Mouse (Mus musculus) midbrain, embryonic 12.5 days (tissue): ENCODE data around the gene Gdnf. TPM values are rescaled to one million over a fixed set of nuclear protein-coding genes. Genes with fewer than 3 reads are reported as not detected.
A peak's percentile ranks its signal among the peaks of the same experiment; 100 is the strongest.

ENCODE experiments used
- ATAC-seq: fragments of 200-750 bp; cut with Nextera tagmentation; 2 replicates; pipeline ENCODE4 v1.8.0; 2017; ENCODE audit warnings: low read depth, moderate TSS enrichment, moderate library complexity; ENCODE audit not compliant: low FRiP score
- H3K27ac ChIP-seq: fragments of 300-500 bp; sonication (generic); replicated peaks from 2 replicates; pipeline ENCODE4 v1.5.1; 2016; ENCODE audit warnings: mild to moderate bottlenecking
- H3K27me3 ChIP-seq: fragments of 300-500 bp; sonication (generic); 2 replicates; pipeline ENCODE4 v1.6.1; 2016; ENCODE audit warnings: mild to moderate bottlenecking
- H3K36me3 ChIP-seq: fragments of 300-500 bp; sonication (generic); 2 replicates; pipeline ENCODE4 v1.6.1; 2016
- H3K4me1 ChIP-seq: fragments of 300-500 bp; sonication (generic); 2 replicates; pipeline ENCODE4 v1.6.1; 2016
- H3K4me2 ChIP-seq: fragments of 300-500 bp; sonication (generic); replicated peaks from 2 replicates; pipeline ENCODE4 v1.6.1; 2016; ENCODE audit warnings: mild to moderate bottlenecking, moderate library complexity
- H3K4me3 ChIP-seq: fragments of 300-500 bp; sonication (generic); 2 replicates; pipeline ENCODE4 v1.5.1; 2016; ENCODE audit warnings: mild to moderate bottlenecking
- H3K9ac ChIP-seq: fragments of 300-500 bp; sonication (generic); replicated peaks from 2 replicates; pipeline ENCODE4 v1.6.1; 2016; ENCODE audit warnings: mild to moderate bottlenecking, moderate library complexity
- H3K9me3 ChIP-seq: fragments of 300-500 bp; sonication (generic); 2 replicates; pipeline ENCODE4 v1.6.1; 2016; ENCODE audit warnings: mild to moderate bottlenecking
- WGBS: fragments of 180-500 bp; shearing (Covaris S2); methylation state at CpG from one replicate; pipeline ENCODE4 v1.1.7; 2016; 5-methylcytosine and 5-hydroxymethylcytosine counted together
- polyA plus RNA-seq: library from polyadenylated mRNA; unstranded; fragments of >200 nt; fragmentation: Nextera tagmentation; extraction: Ambion mirVana; gene quantifications from 2 replicates; pipeline ENCODE4 v1.2.1, GENCODE M21; 2016

Gene Gdnf
- polyA plus RNA-seq, 1 experiment from 2014 or later: 0.22 TPM

DNA sequence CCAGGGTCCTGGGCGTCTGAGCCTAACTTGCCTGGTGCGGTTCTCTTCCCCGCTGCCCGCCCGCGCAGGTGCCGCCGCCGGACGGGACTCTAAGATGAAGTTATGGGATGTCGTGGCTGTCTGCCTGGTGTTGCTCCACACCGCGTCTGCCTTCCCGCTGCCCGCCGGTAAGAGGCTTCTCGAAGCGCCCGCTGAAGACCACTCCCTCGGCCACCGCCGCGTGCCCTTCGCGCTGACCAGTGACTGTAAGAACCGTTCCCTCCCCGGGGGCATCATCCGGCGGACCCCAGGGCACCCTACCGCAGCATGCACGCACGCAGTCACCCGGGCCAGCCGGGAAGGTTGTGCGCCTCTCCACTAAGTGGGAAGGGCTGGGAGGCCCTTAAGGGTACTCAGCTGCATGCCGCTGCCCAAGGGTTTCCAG is 4.9 kb downstream of the Gdnf start:
- no peaks in the 10 kb centered on the region for H3K9me3 ChIP-seq
- ATAC-seq: no peak
- WGBS: under 1% methylated on average over 36 of the region's 36 CpGs
- peak overlapping the region; percentile 39 for H3K4me3 ChIP-seq
- no peaks in the 10 kb centered on the region for H3K36me3 ChIP-seq
- peaks cover 31% of the 10 kb centered on the region for H3K4me1 ChIP-seq
- peak overlapping the region; percentile 52 for H3K4me2 ChIP-seq
- H3K27ac ChIP-seq: no peak overlapping the region
- H3K9ac ChIP-seq: peak overlapping the region; percentile 28
- peaks cover 93% of the 10 kb centered on the region for H3K27me3 ChIP-seq

DNA sequence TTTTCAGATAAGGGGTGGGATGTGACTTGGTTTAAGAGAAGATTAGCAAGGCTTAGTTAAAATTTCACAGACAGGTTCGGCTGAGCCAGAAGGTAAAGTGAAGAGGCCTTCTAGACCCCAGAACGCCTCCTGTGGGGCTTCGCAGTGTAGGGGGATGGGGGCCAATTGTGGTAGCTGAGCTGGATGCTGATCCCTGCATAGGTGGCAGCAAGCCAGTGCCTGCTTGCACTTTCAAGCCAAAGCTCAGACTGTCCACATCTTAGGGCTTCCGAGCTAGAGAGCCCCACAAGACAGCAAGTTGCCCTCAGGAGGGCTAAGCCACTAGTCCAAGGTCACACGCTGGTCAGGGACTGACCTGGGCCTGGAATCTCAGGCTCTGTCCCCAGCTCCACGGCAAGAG is 13.2 kb downstream of the Gdnf start:
- no peak for ATAC-seq
- no peak overlapping the region for H3K4me3 ChIP-seq
- H3K4me1 ChIP-seq: no peaks in the 10 kb centered on the region
- H3K36me3 ChIP-seq: no peaks in the 10 kb centered on the region
- no peaks in the 10 kb centered on the region for H3K9me3 ChIP-seq
- 64% methylated on average over 6 of the region's 6 CpGs for WGBS
- no peak overlapping the region for H3K4me2 ChIP-seq
- no peak overlapping the region for H3K9ac ChIP-seq
- peaks cover 14% of the 10 kb centered on the region; the same call in 1 of the 2 replicates for H3K27me3 ChIP-seq
- H3K27ac ChIP-seq: no peak overlapping the region

DNA sequence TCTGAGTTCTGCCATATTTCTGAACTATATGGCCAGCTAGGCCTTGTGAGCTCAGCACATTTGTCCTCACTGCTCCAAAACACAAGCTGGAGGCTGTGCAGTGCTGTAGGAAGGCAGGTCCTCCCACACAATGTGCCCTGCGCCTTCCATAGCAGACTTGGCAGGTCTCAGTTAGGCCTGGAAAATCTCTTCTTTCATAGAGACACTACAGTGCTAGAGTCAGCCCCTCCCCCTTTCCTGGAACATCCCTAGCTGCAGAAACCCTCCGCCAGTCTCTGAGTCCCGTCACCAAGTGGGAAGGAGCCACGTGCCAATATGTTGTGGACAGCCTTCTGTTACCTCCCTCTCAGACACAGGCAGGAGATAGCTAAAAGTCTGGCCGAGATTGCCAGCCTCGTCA is 14.9 kb downstream of the Gdnf start:
- H3K27ac ChIP-seq: no peak overlapping the region
- no peaks in the 10 kb centered on the region for H3K9me3 ChIP-seq
- H3K36me3 ChIP-seq: no peaks in the 10 kb centered on the region
- no peak overlapping the region for H3K4me3 ChIP-seq
- H3K4me2 ChIP-seq: no peak overlapping the region
- H3K4me1 ChIP-seq: no peaks in the 10 kb centered on the region
- no peak for ATAC-seq
- H3K27me3 ChIP-seq: peaks cover 3% of the 10 kb centered on the region; the same call in 1 of the 2 replicates
- 62% methylated on average over 6 of the region's 6 CpGs for WGBS
- no peak overlapping the region for H3K9ac ChIP-seq

GRCm38 (mm10) chr15:7835404-7835803 is 24.8 kb downstream of the Gdnf start:
- H3K36me3 ChIP-seq: no peaks in the 10 kb centered on the region
- no peak overlapping the region for H3K4me3 ChIP-seq
- 94% methylated on average over 9 of the region's 9 CpGs for WGBS
- no peak overlapping the region for H3K9ac ChIP-seq
- ATAC-seq: no peak
- H3K4me1 ChIP-seq: no peaks in the 10 kb centered on the region
- no peaks in the 10 kb centered on the region for H3K9me3 ChIP-seq
- H3K27ac ChIP-seq: no peak overlapping the region
- no peak overlapping the region for H3K4me2 ChIP-seq
- no peaks in the 10 kb centered on the region for H3K27me3 ChIP-seq

- Histone ChIP-seq H3K9me3 (no peaks in the 10 kb centered on the region), H3K4me1 (no peaks in the 10 kb centered on the region), H3K9ac (no peak overlapping the region), H3K4me2 (no peak overlapping the region), H3K27me3 (no peaks in the 10 kb centered on the region), H3K4me3 (no peak overlapping the region), H3K36me3 (no peaks in the 10 kb centered on the region), H3K27ac (no peak overlapping the region)
- WGBS: 84% methylated on average over 8 of the region's 8 CpGs
- ATAC-seq: no peak
Observed at GRCm38 (mm10) chr15:7838060-7838920, 27.6 kb downstream of the Gdnf start.

DNA sequence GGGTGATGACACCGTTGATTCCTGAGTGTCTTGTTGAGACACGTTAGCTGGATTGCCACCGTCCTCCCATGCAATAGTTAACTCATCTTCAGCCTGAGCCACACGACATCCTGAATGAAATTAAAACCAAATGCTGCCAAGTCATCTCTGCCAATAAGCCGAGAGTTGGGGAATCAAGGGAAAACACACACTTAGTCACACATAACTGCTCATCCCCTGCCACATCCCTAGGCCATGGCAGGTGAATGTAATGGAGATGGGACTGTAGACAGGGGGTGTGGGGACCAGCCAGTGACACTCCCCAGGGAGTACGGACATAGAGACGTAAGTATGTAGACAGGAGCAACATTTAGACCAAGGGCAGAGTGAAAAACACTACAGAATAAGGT is 28.3 kb downstream of the Gdnf start:
- Histone ChIP-seq H3K27ac (no peak overlapping the region), H3K36me3 (no peaks in the 10 kb centered on the region), H3K4me1 (no peaks in the 10 kb centered on the region), H3K4me3 (no peak overlapping the region), H3K27me3 (no peaks in the 10 kb centered on the region), H3K9me3 (no peaks in the 10 kb centered on the region), H3K9ac (no peak overlapping the region), H3K4me2 (no peak overlapping the region)
- ATAC-seq: no peak
- 86% methylated on average over 7 of the region's 7 CpGs for WGBS

DNA sequence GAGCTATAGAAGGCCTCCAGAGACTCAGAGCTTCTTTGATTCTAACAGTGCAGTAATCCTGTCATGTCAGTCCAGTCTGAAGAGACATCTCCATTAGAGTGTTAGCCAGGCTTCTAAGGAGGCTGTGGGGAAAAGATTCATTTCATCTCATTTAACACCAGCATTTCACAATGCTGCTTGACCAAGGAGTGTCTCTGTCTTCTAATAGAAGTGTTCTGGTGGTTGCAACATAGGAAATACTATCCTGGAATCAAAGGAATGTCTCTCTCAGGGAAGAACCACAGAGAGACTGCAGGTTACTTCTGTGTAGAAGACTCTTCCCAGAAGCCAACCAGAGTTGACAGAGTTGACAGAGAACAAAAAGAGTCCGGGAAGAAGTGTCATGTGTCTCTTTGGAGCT is 31.0 kb downstream of the Gdnf start:
- no peak overlapping the region for H3K27ac ChIP-seq
- H3K9ac ChIP-seq: no peak overlapping the region
- no peaks in the 10 kb centered on the region for H3K36me3 ChIP-seq
- no peaks in the 10 kb centered on the region for H3K4me1 ChIP-seq
- H3K4me3 ChIP-seq: no peak overlapping the region
- no peaks in the 10 kb centered on the region for H3K27me3 ChIP-seq
- H3K9me3 ChIP-seq: no peaks in the 10 kb centered on the region
- no peak overlapping the region for H3K4me2 ChIP-seq
- ATAC-seq: no peak
- 78% methylated on average over 1 of the region's 1 CpGs for WGBS

DNA sequence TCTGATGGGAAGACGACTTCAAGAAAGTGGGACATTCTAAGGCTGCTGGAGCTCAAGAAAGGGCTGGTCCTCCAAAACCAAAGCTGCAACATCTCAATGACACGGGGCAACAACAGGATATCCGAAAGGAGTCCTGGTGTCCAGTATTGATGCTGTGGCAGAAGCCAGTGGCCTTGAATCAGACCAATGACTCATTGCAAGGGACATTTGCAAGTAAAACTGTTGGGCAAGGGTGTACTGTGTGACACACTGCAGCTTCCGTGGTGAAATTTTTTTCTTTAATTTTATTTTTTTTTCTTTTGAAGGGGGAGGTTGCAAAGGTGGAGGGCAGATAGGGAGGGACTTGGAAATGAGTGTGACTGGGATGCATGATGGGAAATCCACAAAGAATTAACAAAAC is 31.8 kb downstream of the Gdnf start:
- no peaks in the 10 kb centered on the region for H3K4me1 ChIP-seq
- no peak overlapping the region for H3K9ac ChIP-seq
- H3K36me3 ChIP-seq: no peaks in the 10 kb centered on the region
- no peak for ATAC-seq
- H3K27me3 ChIP-seq: no peaks in the 10 kb centered on the region
- H3K27ac ChIP-seq: no peak overlapping the region
- no peaks in the 10 kb centered on the region for H3K9me3 ChIP-seq
- H3K4me2 ChIP-seq: no peak overlapping the region
- H3K4me3 ChIP-seq: no peak overlapping the region
- WGBS: 87% methylated on average over 4 of the region's 4 CpGs

DNA sequence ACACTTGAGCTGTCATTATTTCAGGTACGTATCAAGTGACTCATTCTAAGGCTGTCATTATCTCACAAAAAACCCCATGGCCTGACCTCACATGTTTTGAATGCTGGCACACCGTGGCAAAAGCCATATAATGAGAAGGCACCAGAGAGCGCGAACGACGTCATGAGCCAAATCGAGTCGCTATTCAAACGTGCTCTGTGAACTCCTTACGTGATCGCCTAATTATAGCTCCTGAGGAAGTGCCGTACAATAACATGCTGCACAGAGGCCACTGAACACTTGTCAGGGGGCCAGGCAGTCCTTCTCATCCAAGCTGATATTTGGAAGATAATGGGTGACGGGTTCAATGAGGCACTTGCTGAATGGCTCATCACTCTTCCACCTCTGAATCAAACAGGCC is 46.8 kb downstream of the Gdnf start:
- Histone ChIP-seq H3K9me3 (no peaks in the 10 kb centered on the region), H3K27me3 (no peaks in the 10 kb centered on the region), H3K27ac (no peak overlapping the region), H3K9ac (no peak overlapping the region), H3K4me1 (no peaks in the 10 kb centered on the region), H3K4me3 (no peak overlapping the region), H3K36me3 (no peaks in the 10 kb centered on the region), H3K4me2 (no peak overlapping the region)
- WGBS: 79% methylated on average over 13 of the region's 13 CpGs
- ATAC-seq: no peak

DNA sequence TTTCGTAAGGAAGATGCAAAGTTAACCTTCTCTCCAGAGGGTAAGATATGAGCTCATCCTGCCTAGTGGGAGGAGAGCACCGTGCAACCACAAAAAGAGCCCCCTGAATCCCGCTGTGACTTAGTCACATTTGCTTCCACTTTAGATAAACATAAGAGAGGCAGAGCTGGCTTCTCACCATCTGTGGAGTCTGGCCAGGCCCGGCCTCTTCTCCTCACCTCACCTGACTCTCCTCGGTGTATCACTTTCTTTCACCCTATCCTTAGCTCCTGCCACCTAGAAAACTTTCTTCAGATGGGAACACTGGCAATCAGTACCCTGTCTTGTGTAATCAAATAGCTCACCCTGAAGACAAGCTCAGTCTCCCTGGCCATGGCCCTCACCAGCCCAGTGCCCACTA is 48.2 kb downstream of the Gdnf start:
- H3K4me1 ChIP-seq: 0 out of 2 replicates have a peak, but pooled peaks cover 4% of the 10 kb centered on the region
- no peak overlapping the region for H3K4me3 ChIP-seq
- 83% methylated on average over 5 of the region's 5 CpGs for WGBS

GRCm38 (mm10) chr15:7862890-7863289 is 52.2 kb downstream of the Gdnf start:
- Histone ChIP-seq H3K4me1 (0 out of 2 replicates have a peak, but pooled peaks cover 4% of the 10 kb centered on the region), H3K4me2 (no peak overlapping the region), H3K36me3 (no peaks in the 10 kb centered on the region), H3K27ac (no peak overlapping the region), H3K9ac (no peak overlapping the region), H3K4me3 (no peak overlapping the region), H3K27me3 (no peaks in the 10 kb centered on the region), H3K9me3 (no peaks in the 10 kb centered on the region)
- 91% methylated on average over 5 of the region's 5 CpGs for WGBS
- no peak for ATAC-seq

More for the DNA sequence above, 48.2 kb downstream of the Gdnf start:
- H3K27ac ChIP-seq: no peak overlapping the region
- H3K4me2 ChIP-seq: no peak overlapping the region
- no peak for ATAC-seq
- H3K36me3 ChIP-seq: no peaks in the 10 kb centered on the region
- H3K9ac ChIP-seq: no peak overlapping the region
- no peaks in the 10 kb centered on the region for H3K27me3 ChIP-seq
- no peaks in the 10 kb centered on the region for H3K9me3 ChIP-seq

- no peaks in the 10 kb centered on the region for H3K27me3 ChIP-seq
- no peak overlapping the region for H3K27ac ChIP-seq
- 38% methylated on average over 5 of the region's 5 CpGs for WGBS
- no peak overlapping the region for H3K4me3 ChIP-seq
- 0 out of 2 replicates have a peak, but pooled peaks cover 4% of the 10 kb centered on the region for H3K4me1 ChIP-seq
- ATAC-seq: no peak
- H3K9me3 ChIP-seq: no peaks in the 10 kb centered on the region
- no peak overlapping the region for H3K4me2 ChIP-seq
- no peak overlapping the region for H3K9ac ChIP-seq
- no peaks in the 10 kb centered on the region for H3K36me3 ChIP-seq
Observed at GRCm38 (mm10) chr15:7863328-7863727, 52.7 kb downstream of the Gdnf start.
